Mouse (Mus musculus): ENCODE data around the gene Sorbs1.

DNA sequence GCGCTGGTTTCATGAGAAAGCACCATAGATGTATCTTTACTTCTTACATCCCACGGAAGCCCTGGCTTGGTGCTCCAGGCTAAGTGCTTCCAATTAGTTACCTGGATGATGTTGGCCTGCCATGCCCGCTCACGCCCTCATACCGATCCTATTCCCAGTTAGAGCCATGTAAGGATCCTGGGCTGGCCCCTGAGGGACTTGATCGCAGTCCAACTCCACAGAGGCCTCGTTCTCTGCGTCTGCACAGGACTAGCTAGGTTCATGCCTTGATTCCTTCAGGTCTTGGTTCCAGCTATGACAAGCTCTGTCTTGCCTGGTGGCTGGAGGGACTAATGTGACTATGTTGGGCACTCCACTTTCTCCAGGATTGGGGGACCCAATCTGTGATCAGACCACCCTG, 41.6 kb upstream of the Sorbs1 start:
- TF ChIP-seq CTCF (IDR thresholded peaks at IDR 0.05; ENCODE audit: low read depth) (no peak), EP300 (IDR thresholded peaks at IDR 0.05; ENCODE audit: low read depth) (no peak)

Data from liver, embryonic 14.5 days (tissue).